Comparison of ENCODE assay signal across 20 mouse cellular contexts in genomic region chr2:72321591-72321990, GRCm38 (mm10).
"Had no signal": no experiment of that assay in that cellular context is flagged by ENCODE, and none has a peak within 500 bp of the region (broad histone marks: within the 10 kb centered on the region; RNA-seq: fewer than 3 reads in every experiment).

No protein-coding gene starts in this region.

- H3K27me3 ChIP-seq: liver, embryonic 15.5 days; lung, embryonic 15.5 days; megakaryocyte, embryonic 14.5 days; midbrain, embryonic 12.5 days; neural tube, embryonic 12.5 days had no signal

- H3K36me3 ChIP-seq: liver, embryonic 15.5 days; lung, embryonic 15.5 days; midbrain, embryonic 12.5 days; neural tube, embryonic 12.5 days had no signal

- ATAC-seq: liver, postnatal 0 days; lung, postnatal 0 days; midbrain, embryonic 16.5 days had no signal

- H3K9me3 ChIP-seq: liver, embryonic 15.5 days; lung, embryonic 15.5 days; megakaryocyte, embryonic 14.5 days; midbrain, embryonic 12.5 days; neural tube, embryonic 12.5 days had no signal

- H3K4me2 ChIP-seq: liver, embryonic 15.5 days; lung, embryonic 15.5 days; midbrain, embryonic 12.5 days; neural tube, embryonic 12.5 days had no signal

- DNase-seq: liver, postnatal 0 days; lung, adult 2 months; lung, postnatal 14 days; lung, postnatal 36 days; retina, postnatal 1 day; right cerebral cortex, adult 18-20 months; right cerebral cortex, postnatal 25 days; right cerebral cortex, postnatal 4 days; spleen, adult 18-20 months; thymus, adult 18-20 months; thymus, postnatal 14 days; thymus, postnatal 36 days had no signal

- H3K4me3 ChIP-seq: liver, embryonic 15.5 days; lung, embryonic 15.5 days; megakaryocyte, embryonic 14.5 days; midbrain, embryonic 12.5 days; neural tube, embryonic 12.5 days had no signal

- H3K27ac ChIP-seq: liver, embryonic 15.5 days; lung, embryonic 15.5 days; macrophage; midbrain, embryonic 12.5 days; neural tube, embryonic 12.5 days had no signal

- H3K9ac ChIP-seq: liver, embryonic 15.5 days; liver, postnatal 0 days; lung, embryonic 15.5 days; midbrain, embryonic 12.5 days; neural tube, embryonic 12.5 days had no signal
